ENCODE assay signal across 8 mouse cellular contexts in genomic region chr8:120325172-120325767, GRCm38 (mm10).
DNase-seq lines count a peak whose midpoint lies in the region; ATAC-seq and TF ChIP-seq lines count a peak whose summit lies in the region.
"Had no signal": no experiment of that assay in that cellular context is flagged by ENCODE, and none has a peak within 500 bp of the region (broad histone marks: within the 10 kb centered on the region; RNA-seq: fewer than 3 reads in every experiment).

No protein-coding gene starts in this region.

- no peak overlapping the region for H3K4me2 ChIP-seq in lung, embryonic 14.5 days
- H3K4me2 ChIP-seq in liver, embryonic 11.5 days = peak overlapping the region; percentile 20; the same call in 1 of the 2 replicates

- peaks cover 17% of the 10 kb centered on the region for H3K4me1 ChIP-seq in lung, embryonic 14.5 days (ENCODE audit: insufficient read depth)
- peaks cover 21% of the 10 kb centered on the region for H3K4me1 ChIP-seq in lung, adult 2 months (ENCODE audit: control insufficient read depth, insufficient read depth, low read length)
- H3K4me1 ChIP-seq in cortical plate, adult 2 months (ENCODE audit: control insufficient read depth, insufficient read depth, low read length) = peaks cover 5% of the 10 kb centered on the region
- peaks cover 52% of the 10 kb centered on the region for H3K4me1 ChIP-seq in liver, embryonic 11.5 days (replicated peaks; ENCODE audit: control insufficient read depth, insufficient read depth, low read length)

- no peak for TF ChIP-seq POLR2A in lung, adult 2 months (IDR thresholded peaks at IDR 0.05; ENCODE audit: borderline replicate concordance, extremely low read depth, low read depth, low read length)
- no peak for TF ChIP-seq POLR2A in cortical plate, adult 2 months (IDR thresholded peaks at IDR 0.05; ENCODE audit: extremely low read depth, insufficient read depth, low read length)

- no peaks in the 10 kb centered on the region for H3K27me3 ChIP-seq in lung, embryonic 14.5 days (ENCODE audit: insufficient read depth, low read length)
- H3K27me3 ChIP-seq in liver, embryonic 11.5 days (replicated peaks; ENCODE audit: control insufficient read depth, insufficient read depth, low read length) = no peaks in the 10 kb centered on the region

- H3K36me3 ChIP-seq in lung, embryonic 14.5 days (ENCODE audit: insufficient read depth) = no peaks in the 10 kb centered on the region
- no peaks in the 10 kb centered on the region for H3K36me3 ChIP-seq in liver, embryonic 11.5 days (ENCODE audit: control insufficient read depth, insufficient read depth, low read length)

- 0 out of 2 replicates have a peak, but pooled peaks have one; percentile 12 for TF ChIP-seq CTCF in lung, embryonic 14.5 days (IDR thresholded peaks at IDR 0.05; ENCODE audit: low read depth)
- TF ChIP-seq CTCF in lung, adult 2 months (IDR thresholded peaks at IDR 0.05; ENCODE audit: insufficient read depth, low read length) = no peak
- no peak for TF ChIP-seq CTCF in cortical plate, adult 2 months (IDR thresholded peaks at IDR 0.05; ENCODE audit: extremely low read depth, insufficient read depth, low read length)

- ATAC-seq in lung, embryonic 14.5 days (ENCODE audit: insufficient read depth) = no peak
- peak; percentile 78 for ATAC-seq in liver, embryonic 11.5 days (replicated peaks; ENCODE audit: low FRiP score)

- 62% methylated on average over 5 of the region's 5 CpGs for WGBS in lung, embryonic 14.5 days
- 50% methylated on average over 5 of the region's 5 CpGs for WGBS in lung, adult 2 months
- WGBS in liver, embryonic 11.5 days = 44% methylated on average over 5 of the region's 5 CpGs

- no peaks in the 10 kb centered on the region for H3K9me3 ChIP-seq in lung, embryonic 14.5 days (ENCODE audit: low read depth, low read length)
- no peaks in the 10 kb centered on the region for H3K9me3 ChIP-seq in liver, embryonic 11.5 days (ENCODE audit: control insufficient read depth, low read length)

- H3K4me3 ChIP-seq in lung, embryonic 14.5 days (ENCODE audit: low read depth, low read length) = no peak overlapping the region
- H3K4me3 ChIP-seq in lung, adult 2 months (replicated peaks; ENCODE audit: extremely low read depth, low read depth, low read length) = no peak overlapping the region
- H3K4me3 ChIP-seq in cortical plate, adult 2 months (ENCODE audit: insufficient read depth, low read length) = no peak overlapping the region
- H3K4me3 ChIP-seq in liver, embryonic 11.5 days (ENCODE audit: low read depth, low read length) = no peak overlapping the region

- H3K27ac ChIP-seq in lung, embryonic 14.5 days (ENCODE audit: low read depth) = no peak overlapping the region
- 0 out of 2 replicates have a peak overlapping the region, but pooled peaks have one; percentile 14 for H3K27ac ChIP-seq in cortical plate, adult 2 months (ENCODE audit: insufficient read depth, low read length)
- peak overlapping the region; percentile 77 for H3K27ac ChIP-seq in liver, embryonic 11.5 days (ENCODE audit: low read depth, low read length)

- DNase-seq in lung, embryonic 14.5 days = no peak
- DNase-seq in lung, adult 2 months = no peak
- peak; percentile 86 for DNase-seq in MN1 (ENCODE audit: low spot score)
- DNase-seq in liver, embryonic 11.5 days (ENCODE audit: low spot score) = no peak
- no peak for DNase-seq in embryo, embryonic 9.5 days (ENCODE audit: extremely low spot score)
- DNase-seq in adrenal gland, postnatal 36 days = no peak
- DNase-seq: heart, postnatal 4 days had no signal

- no peak overlapping the region for H3K9ac ChIP-seq in lung, embryonic 14.5 days
- H3K9ac ChIP-seq in liver, embryonic 11.5 days (ENCODE audit: low read depth, low read length) = peak overlapping the region; percentile 52
